Mouse (Mus musculus): ENCODE measurements around the gene Otub2. TPM values are rescaled to one million over a fixed set of nuclear protein-coding genes. Genes with fewer than 3 reads are reported as not detected.

Otub2 gene
- polyA plus RNA-seq, 1 experiment, result 0.85 TPM

- peaks cover 6% of the 10 kb centered on the region; the same call in 1 of the 2 replicates for H3K4me1 ChIP-seq (ENCODE audit: control insufficient read depth, insufficient read depth, insufficient read length, low read length)
- no peaks in the 10 kb centered on the region for H3K36me3 ChIP-seq (ENCODE audit: control insufficient read depth, insufficient read depth, low read length)
- no peaks in the 10 kb centered on the region for H3K27me3 ChIP-seq (ENCODE audit: control insufficient read depth, insufficient read depth, low read length)
- no peak overlapping the region for H3K4me3 ChIP-seq (ENCODE audit: low read depth, low read length)
- 64% methylated on average over 7 of the region's 7 CpGs for WGBS
- no peak for TF ChIP-seq POLR2A (IDR thresholded peaks at IDR 0.05; ENCODE audit: low read depth, low read length)
- no peak for TF ChIP-seq CTCF (IDR thresholded peaks at IDR 0.05; ENCODE audit: extremely low read depth, insufficient read length, insufficient replicate concordance, low read depth, low read length)
- H3K27ac ChIP-seq (ENCODE audit: insufficient read depth, low read depth, low read length), result no peak overlapping the region
Measured at GRCm38 (mm10) chr12:103391098-103391497, 2.6 kb downstream of the Otub2 start.

- 34% methylated on average over 6 of the region's 6 CpGs for WGBS
- Histone ChIP-seq H3K4me1 (ENCODE audit: control insufficient read depth, insufficient read depth, insufficient read length, low read length) (peaks cover 6% of the 10 kb centered on the region; the same call in 1 of the 2 replicates), H3K4me3 (ENCODE audit: low read depth, low read length) (no peak overlapping the region), H3K27me3 (ENCODE audit: control insufficient read depth, insufficient read depth, low read length) (no peaks in the 10 kb centered on the region), H3K36me3 (ENCODE audit: control insufficient read depth, insufficient read depth, low read length) (no peaks in the 10 kb centered on the region), H3K27ac (ENCODE audit: insufficient read depth, low read depth, low read length) (no peak overlapping the region)
- TF ChIP-seq POLR2A (IDR thresholded peaks at IDR 0.05; ENCODE audit: low read depth, low read length) (no peak), CTCF (IDR thresholded peaks at IDR 0.05; ENCODE audit: extremely low read depth, insufficient read length, insufficient replicate concordance, low read depth, low read length) (no peak)
Measured at GRCm38 (mm10) chr12:103393528-103393927, 5.0 kb downstream of the Otub2 start.

DNA sequence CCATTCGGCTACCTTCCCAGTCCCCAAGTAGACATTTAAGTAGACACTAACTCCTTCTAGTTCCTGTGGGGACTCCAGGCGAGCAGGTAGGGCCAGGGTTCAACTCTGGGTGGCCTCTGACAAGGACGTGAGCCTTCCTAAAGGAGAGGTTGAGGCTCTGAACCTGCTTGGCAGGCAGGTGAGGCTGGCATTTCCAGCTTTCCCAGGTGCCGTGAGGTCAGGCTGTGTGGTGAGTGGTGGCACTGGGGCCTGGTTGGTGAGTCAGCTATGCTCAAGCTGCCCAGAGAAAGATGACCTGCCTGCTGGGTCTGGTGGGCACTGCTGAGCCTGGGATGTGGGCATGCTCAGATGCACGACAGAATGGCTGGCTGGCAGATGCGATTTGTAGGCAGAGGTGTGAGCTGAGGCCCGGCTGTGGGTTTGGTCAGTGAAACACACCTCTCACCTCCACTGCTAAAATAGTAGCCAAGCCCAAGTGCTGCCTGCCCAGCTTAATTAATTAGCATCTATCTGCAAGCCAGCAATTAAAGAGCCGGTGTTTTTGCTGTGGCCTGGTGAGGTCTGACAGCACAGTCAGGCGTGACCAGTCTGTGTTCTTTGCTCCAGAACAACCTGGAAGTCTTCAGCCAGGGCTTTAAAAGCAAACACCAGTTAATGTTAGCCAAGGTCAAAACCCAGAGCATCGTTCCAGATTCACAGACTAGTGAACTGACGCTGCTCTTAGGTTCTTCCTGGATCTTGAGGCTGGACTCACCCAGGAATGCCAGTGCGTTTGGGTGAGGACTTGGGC, 7.2 kb downstream of the Otub2 start:
- no peak overlapping the region for H3K4me3 ChIP-seq (ENCODE audit: low read depth, low read length)
- H3K27me3 ChIP-seq (ENCODE audit: control insufficient read depth, insufficient read depth, low read length), result no peaks in the 10 kb centered on the region
- WGBS, result 70% methylated on average over 12 of the region's 12 CpGs
- no peaks in the 10 kb centered on the region for H3K36me3 ChIP-seq (ENCODE audit: control insufficient read depth, insufficient read depth, low read length)
- no peaks in the 10 kb centered on the region for H3K4me1 ChIP-seq (ENCODE audit: control insufficient read depth, insufficient read depth, insufficient read length, low read length)
- no peak overlapping the region for H3K27ac ChIP-seq (ENCODE audit: insufficient read depth, low read depth, low read length)
- TF ChIP-seq CTCF (IDR thresholded peaks at IDR 0.05; ENCODE audit: extremely low read depth, insufficient read length, insufficient replicate concordance, low read depth, low read length), result no peak
- no peak for TF ChIP-seq POLR2A (IDR thresholded peaks at IDR 0.05; ENCODE audit: low read depth, low read length)

DNA sequence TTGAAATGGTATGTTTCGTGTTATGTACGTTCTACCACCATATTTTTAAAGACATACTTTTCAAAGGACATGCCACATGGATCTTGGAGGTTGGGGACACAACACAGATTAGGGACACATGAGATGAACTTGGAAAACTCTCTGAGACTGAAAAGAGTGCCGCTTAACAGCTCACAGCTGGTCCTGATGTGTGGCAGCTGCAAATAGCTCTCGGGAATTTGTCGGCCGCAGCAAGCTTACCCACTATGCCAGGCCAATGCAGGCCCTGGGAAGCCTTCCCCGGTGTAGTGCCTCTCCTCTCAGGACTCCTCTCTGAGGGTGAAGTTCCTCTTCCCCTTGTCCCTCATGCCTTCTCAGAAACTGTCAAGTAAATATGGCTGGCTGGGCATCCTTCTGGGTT, 8.3 kb downstream of the Otub2 start:
- 82% methylated on average over 7 of the region's 7 CpGs for WGBS
- Histone ChIP-seq H3K4me1 (ENCODE audit: control insufficient read depth, insufficient read depth, insufficient read length, low read length) (no peaks in the 10 kb centered on the region), H3K36me3 (ENCODE audit: control insufficient read depth, insufficient read depth, low read length) (no peaks in the 10 kb centered on the region), H3K4me3 (ENCODE audit: low read depth, low read length) (no peak overlapping the region), H3K27me3 (ENCODE audit: control insufficient read depth, insufficient read depth, low read length) (no peaks in the 10 kb centered on the region), H3K27ac (ENCODE audit: insufficient read depth, low read depth, low read length) (no peak overlapping the region)
- no peak for TF ChIP-seq CTCF (IDR thresholded peaks at IDR 0.05; ENCODE audit: extremely low read depth, insufficient read length, insufficient replicate concordance, low read depth, low read length)
- no peak for TF ChIP-seq POLR2A (IDR thresholded peaks at IDR 0.05; ENCODE audit: low read depth, low read length)

DNA sequence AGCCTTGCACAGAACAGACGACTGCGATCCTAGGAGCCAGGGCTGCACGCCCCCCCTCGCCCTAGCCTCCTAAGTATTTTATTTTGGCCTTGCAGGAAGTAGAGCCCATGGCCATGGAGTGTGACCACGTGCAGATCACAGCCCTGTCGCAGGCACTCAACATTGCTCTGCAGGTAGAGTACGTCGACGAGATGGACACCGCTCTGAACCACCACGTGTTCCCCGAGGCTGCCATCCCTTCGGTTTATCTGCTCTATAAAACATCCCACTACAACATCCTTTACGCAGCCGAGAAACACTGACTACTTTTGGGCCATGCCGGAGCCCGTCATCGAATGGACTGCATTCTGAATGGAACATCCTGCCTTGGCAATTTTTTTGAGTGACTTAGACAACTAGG, 15.6 kb downstream of the Otub2 start:
- Histone ChIP-seq H3K27ac (ENCODE audit: insufficient read depth, low read depth, low read length) (no peak overlapping the region), H3K36me3 (ENCODE audit: control insufficient read depth, insufficient read depth, low read length) (peaks cover 34% of the 10 kb centered on the region), H3K4me1 (ENCODE audit: control insufficient read depth, insufficient read depth, insufficient read length, low read length) (no peaks in the 10 kb centered on the region; the same call in 1 of the 2 replicates), H3K4me3 (ENCODE audit: low read depth, low read length) (no peak overlapping the region), H3K27me3 (ENCODE audit: control insufficient read depth, insufficient read depth, low read length) (no peaks in the 10 kb centered on the region)
- 88% methylated on average over 18 of the region's 18 CpGs for WGBS
- TF ChIP-seq POLR2A (IDR thresholded peaks at IDR 0.05; ENCODE audit: low read depth, low read length) (no peak), CTCF (IDR thresholded peaks at IDR 0.05; ENCODE audit: extremely low read depth, insufficient read length, insufficient replicate concordance, low read depth, low read length) (no peak)

GRCm38 (mm10) chr12:103407720-103408119, 19.2 kb downstream of the Otub2 start, which contains the start of gene 9330161L09Rik:
TSS of gene 9330161L09Rik (minus strand) at chr12:103407820.
- peaks cover 67% of the 10 kb centered on the region for H3K36me3 ChIP-seq (ENCODE audit: control insufficient read depth, insufficient read depth, low read length)
- H3K27me3 ChIP-seq (ENCODE audit: control insufficient read depth, insufficient read depth, low read length), result no peaks in the 10 kb centered on the region
- WGBS, result 92% methylated on average over 4 of the region's 4 CpGs
- no peaks in the 10 kb centered on the region; the same call in 1 of the 2 replicates for H3K4me1 ChIP-seq (ENCODE audit: control insufficient read depth, insufficient read depth, insufficient read length, low read length)
- no peak within 1 kb of the TSS for H3K4me3 ChIP-seq (ENCODE audit: low read depth, low read length)
- H3K27ac ChIP-seq (ENCODE audit: insufficient read depth, low read depth, low read length), result no peak within 1 kb of the TSS
- TF ChIP-seq POLR2A (IDR thresholded peaks at IDR 0.05; ENCODE audit: low read depth, low read length), result no peak
- TF ChIP-seq CTCF (IDR thresholded peaks at IDR 0.05; ENCODE audit: extremely low read depth, insufficient read length, insufficient replicate concordance, low read depth, low read length), result no peak

DNA sequence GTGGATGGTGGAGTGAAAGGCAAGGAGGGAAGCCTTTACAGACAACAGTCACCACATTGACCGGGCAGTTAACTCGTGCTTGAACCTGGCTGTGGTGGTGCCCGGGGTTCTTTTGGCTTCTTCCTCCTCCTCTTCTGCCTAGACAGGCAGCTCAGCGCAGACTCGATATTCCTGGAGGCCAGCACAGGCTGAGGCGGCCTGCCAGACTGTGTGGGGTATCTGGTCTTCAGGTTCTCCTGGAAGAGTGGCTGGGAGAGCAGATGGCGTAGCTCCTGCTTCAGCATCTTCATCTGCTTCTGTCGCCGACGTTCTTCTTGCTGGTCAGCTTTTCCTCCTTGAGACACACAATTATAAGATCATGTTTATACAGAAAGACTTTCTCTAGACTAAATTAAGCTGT, 19.7 kb downstream of the Otub2 start:
- H3K27ac ChIP-seq (ENCODE audit: insufficient read depth, low read depth, low read length), result no peak overlapping the region
- no peak for TF ChIP-seq CTCF (IDR thresholded peaks at IDR 0.05; ENCODE audit: extremely low read depth, insufficient read length, insufficient replicate concordance, low read depth, low read length)
- TF ChIP-seq POLR2A (IDR thresholded peaks at IDR 0.05; ENCODE audit: low read depth, low read length), result no peak
- WGBS, result 88% methylated on average over 10 of the region's 10 CpGs
- no peaks in the 10 kb centered on the region for H3K27me3 ChIP-seq (ENCODE audit: control insufficient read depth, insufficient read depth, low read length)
- H3K4me3 ChIP-seq (ENCODE audit: low read depth, low read length), result no peak overlapping the region
- H3K36me3 ChIP-seq (ENCODE audit: control insufficient read depth, insufficient read depth, low read length), result peaks cover 70% of the 10 kb centered on the region
- H3K4me1 ChIP-seq (ENCODE audit: control insufficient read depth, insufficient read depth, insufficient read length, low read length), result no peaks in the 10 kb centered on the region; the same call in 1 of the 2 replicates

Data from small intestine, adult 2 months (tissue).